Mouse (Mus musculus): ENCODE results near the gene Anln. TPM values are rescaled to one million over a fixed set of nuclear protein-coding genes. Genes with fewer than 3 reads are reported as not detected.

Anln gene
- polyA plus RNA-seq (2014; fragmentation: Illumina TruSeq; extraction: RNeasy Lipid Tissue Mini Kit (QIAGEN cat#74804)): 54.5 TPM

GRCm38 (mm10) chr9:22389021-22389476, at the start of gene Anln:
Anln (minus strand) TSS chr9:22389188.

DNA sequence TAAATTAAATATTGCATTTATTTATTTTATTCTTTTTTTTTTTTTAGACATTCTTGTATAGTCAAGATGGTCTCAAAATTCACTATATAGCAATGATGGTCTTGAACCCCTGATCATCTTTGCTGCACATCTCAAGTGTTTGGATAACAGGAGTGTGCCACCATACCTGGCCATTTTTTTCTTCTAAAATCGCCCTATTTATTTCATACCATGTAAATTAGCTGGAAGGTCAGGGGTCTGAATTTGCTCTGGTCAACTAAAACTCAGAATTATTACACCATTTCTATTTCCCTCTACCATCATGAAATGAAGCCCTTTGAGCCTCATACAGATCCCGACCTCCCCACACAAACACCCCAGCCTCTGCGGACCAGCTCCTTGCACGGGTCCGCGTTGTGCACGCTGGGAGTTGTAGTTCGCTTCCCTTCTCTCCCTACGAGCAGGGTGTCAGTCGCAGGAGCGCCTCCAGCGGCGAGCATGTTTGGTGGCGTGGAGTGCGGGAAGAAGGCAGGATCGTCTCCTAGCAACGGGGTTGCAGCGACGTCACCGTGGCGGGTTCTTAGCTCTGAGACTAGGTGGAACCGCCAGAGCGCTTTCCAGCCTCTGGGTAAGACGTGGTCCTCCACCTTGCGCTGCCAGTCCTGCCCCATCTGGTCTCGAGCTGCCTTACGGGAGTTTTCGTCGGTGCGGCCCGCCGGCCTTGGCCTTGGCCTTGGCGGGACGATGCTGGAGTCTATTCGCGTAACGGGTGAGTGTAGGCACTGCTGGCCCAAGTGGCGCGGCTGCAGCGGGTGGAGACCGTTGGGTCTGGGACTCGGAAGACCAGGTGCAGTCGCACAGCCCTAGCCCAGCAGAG, 22.2 kb upstream of the Anln start, which contains the start of gene 9530077C05Rik:
Gene 9530077C05Rik (plus strand): TSS at position 512 of the 856 bp plus-strand sequence.

GRCm38 (mm10) chr9:22307156-22307919, 81.7 kb downstream of the Anln start, which contains the start of gene Zfp810:
Zfp810 (minus strand) TSS chr9:22307648.

Other genes starting within 250 kb of the Anln start
- 2.9 TPM for gene Pigyl, start 232.3 kb downstream of the Anln start, polyA plus RNA-seq (2014; fragmentation: Illumina TruSeq; extraction: RNeasy Lipid Tissue Mini Kit (QIAGEN cat#74804))
- 4.7 TPM for gene Zfp872, start 201.1 kb downstream of the Anln start, polyA plus RNA-seq (2014; fragmentation: Illumina TruSeq; extraction: RNeasy Lipid Tissue Mini Kit (QIAGEN cat#74804))
- gene Zfp809, start 163.5 kb downstream of the Anln start, polyA plus RNA-seq (2014; fragmentation: Illumina TruSeq; extraction: RNeasy Lipid Tissue Mini Kit (QIAGEN cat#74804)): 84.3 TPM
- 3.5 TPM for gene Zfp599, start 129.3 kb downstream of the Anln start, polyA plus RNA-seq (2014; fragmentation: Illumina TruSeq; extraction: RNeasy Lipid Tissue Mini Kit (QIAGEN cat#74804))
- 29.3 TPM for gene Zfp810, start 81.5 kb downstream of the Anln start, polyA plus RNA-seq (2014; fragmentation: Illumina TruSeq; extraction: RNeasy Lipid Tissue Mini Kit (QIAGEN cat#74804))
- gene 9530077C05Rik, start 22.3 kb upstream of the Anln start, polyA plus RNA-seq (2014; fragmentation: Illumina TruSeq; extraction: RNeasy Lipid Tissue Mini Kit (QIAGEN cat#74804)): 3.1 TPM
- not detected for gene Gm17545, start 65.1 kb upstream of the Anln start, polyA plus RNA-seq (2014; fragmentation: Illumina TruSeq; extraction: RNeasy Lipid Tissue Mini Kit (QIAGEN cat#74804))
- gene Rp9, start 80.6 kb upstream of the Anln start, polyA plus RNA-seq (2014; fragmentation: Illumina TruSeq; extraction: RNeasy Lipid Tissue Mini Kit (QIAGEN cat#74804)): 25.3 TPM
- gene Bbs9, start 86.5 kb upstream of the Anln start, polyA plus RNA-seq (2014; fragmentation: Illumina TruSeq; extraction: RNeasy Lipid Tissue Mini Kit (QIAGEN cat#74804)): 35.3 TPM